Mouse (Mus musculus): Measurements from ENCODE around the gene Serpinb1c. TPM values are rescaled to one million over a fixed set of nuclear protein-coding genes. Genes with fewer than 3 reads are reported as not detected.
"Not testable (repeated sequence)": the region's sequence is repeated elsewhere in the genome, so short reads cannot be mapped to it uniquely, and the experiment has no call there.

The Serpinb1c gene
- total and polyA plus RNA-seq, 2 experiments from 2014 or later = 0.82 TPM; not detected in 1

DNA sequence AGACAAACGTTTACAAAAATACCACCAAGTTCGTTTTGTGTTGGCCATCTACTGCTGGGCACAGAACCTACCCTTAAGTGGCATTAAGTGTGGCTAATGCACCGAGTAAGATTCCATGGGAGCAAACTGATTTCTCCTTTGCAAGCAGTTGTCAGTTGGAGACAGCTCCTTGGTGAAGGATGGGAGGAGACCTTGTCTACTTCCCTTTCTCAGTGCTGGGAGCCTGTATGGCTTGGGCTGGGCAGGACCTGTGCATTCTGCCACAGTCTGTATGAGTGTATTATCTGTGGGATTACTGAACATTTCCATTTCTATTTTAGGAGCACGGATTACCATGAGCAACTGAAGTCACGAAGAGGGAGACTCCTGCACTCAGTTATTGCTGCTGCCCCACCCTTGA is 29.2 kb downstream of the Serpinb1c start:
- Histone ChIP-seq H3K27me3 (ENCODE audit: insufficient read depth, low read length) (no peaks in the 10 kb centered on the region), H3K4me1 (ENCODE audit: insufficient read depth, low read length) (no peaks in the 10 kb centered on the region), H3K36me3 (ENCODE audit: insufficient read depth, low read length) (no peaks in the 10 kb centered on the region), H3K4me3 (ENCODE audit: low read depth, low read length) (no peak overlapping the region), H3K9me3 (ENCODE audit: low read length) (no peaks in the 10 kb centered on the region), H3K9ac (replicated peaks; ENCODE audit: low read length, poor library complexity, severe bottlenecking) (no peak overlapping the region), H3K4me2 (ENCODE audit: low read depth, low read length, poor library complexity, severe bottlenecking) (no peak overlapping the region), H3K27ac (ENCODE audit: low read depth, low read length) (no peak overlapping the region)
- WGBS = 58% methylated on average over 5 of the region's 5 CpGs
- no peak for TF ChIP-seq CTCF (IDR thresholded peaks at IDR 0.05)
- ATAC-seq (ENCODE audit: low FRiP score) (no peak), DNase-seq (ENCODE audit: low spot score) (no peak)

DNA sequence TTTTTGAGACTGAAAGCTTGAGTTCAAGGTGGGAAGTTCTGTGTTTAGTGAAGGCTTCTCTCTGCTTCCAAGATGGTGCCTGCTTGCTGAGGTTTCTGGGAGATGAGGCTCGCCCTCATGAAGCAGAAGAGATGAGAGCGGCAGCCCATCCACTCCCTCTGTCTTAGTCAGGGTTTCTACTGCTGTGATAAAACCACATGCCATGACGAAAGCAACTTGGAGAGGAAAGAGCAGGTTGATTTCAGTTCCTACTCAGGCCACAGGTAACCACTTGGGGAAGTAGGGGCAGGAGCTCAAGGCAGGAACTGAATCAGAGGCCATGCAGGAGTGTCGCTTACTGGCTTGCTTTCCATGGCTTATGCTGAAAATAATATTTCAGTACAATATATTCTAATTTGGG is 29.8 kb downstream of the Serpinb1c start:
- not testable (repeated sequence) for H3K27ac ChIP-seq (ENCODE audit: low read depth, low read length); H3K9me3 ChIP-seq (ENCODE audit: low read length); ATAC-seq (ENCODE audit: low FRiP score); H3K9ac ChIP-seq (replicated peaks; ENCODE audit: low read length, poor library complexity, severe bottlenecking); H3K27me3 ChIP-seq (ENCODE audit: insufficient read depth, low read length); H3K4me3 ChIP-seq (ENCODE audit: low read depth, low read length); H3K4me1 ChIP-seq (ENCODE audit: insufficient read depth, low read length); H3K4me2 ChIP-seq (ENCODE audit: low read depth, low read length, poor library complexity, severe bottlenecking); H3K36me3 ChIP-seq (ENCODE audit: insufficient read depth, low read length); DNase-seq (ENCODE audit: low spot score)
- 91% methylated on average over 4 of the region's 4 CpGs for WGBS

DNA sequence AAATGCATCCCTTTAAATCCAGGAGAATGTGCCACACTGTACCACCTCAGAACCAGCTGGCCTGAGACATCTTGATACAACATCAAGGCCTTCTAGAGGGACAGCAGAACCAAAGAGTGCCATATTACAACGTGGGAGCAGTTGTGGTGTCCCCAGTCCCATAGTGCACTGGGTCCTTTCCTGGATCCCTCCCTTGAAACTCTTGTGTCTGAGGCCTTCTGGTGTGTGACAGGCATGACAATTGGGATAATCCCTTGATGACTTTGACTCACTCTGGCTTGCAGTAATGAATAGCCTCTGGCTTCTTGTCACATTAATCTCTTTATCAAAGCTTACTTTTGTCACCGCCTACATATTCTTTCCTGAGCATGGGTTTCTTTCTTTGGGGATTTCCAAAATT is 31.0 kb downstream of the Serpinb1c start:
- DNase-seq (ENCODE audit: low spot score) (no peak), ATAC-seq (ENCODE audit: low FRiP score) (0 out of 2 replicates have a peak, but pooled peaks have one; percentile 59)
- H3K9me3 ChIP-seq (ENCODE audit: low read length) = no peaks in the 10 kb centered on the region
- 25% methylated on average over 2 of the region's 2 CpGs for WGBS
- no peaks in the 10 kb centered on the region for H3K27me3 ChIP-seq (ENCODE audit: insufficient read depth, low read length)
- no peaks in the 10 kb centered on the region for H3K36me3 ChIP-seq (ENCODE audit: insufficient read depth, low read length)
- no peak for TF ChIP-seq CTCF (IDR thresholded peaks at IDR 0.05)
- no peak overlapping the region for H3K9ac ChIP-seq (replicated peaks; ENCODE audit: low read length, poor library complexity, severe bottlenecking)
- no peak overlapping the region for H3K4me2 ChIP-seq (ENCODE audit: low read depth, low read length, poor library complexity, severe bottlenecking)
- H3K27ac ChIP-seq (ENCODE audit: low read depth, low read length) = no peak overlapping the region
- H3K4me3 ChIP-seq (ENCODE audit: low read depth, low read length) = no peak overlapping the region
- H3K4me1 ChIP-seq (ENCODE audit: insufficient read depth, low read length) = no peaks in the 10 kb centered on the region

DNA sequence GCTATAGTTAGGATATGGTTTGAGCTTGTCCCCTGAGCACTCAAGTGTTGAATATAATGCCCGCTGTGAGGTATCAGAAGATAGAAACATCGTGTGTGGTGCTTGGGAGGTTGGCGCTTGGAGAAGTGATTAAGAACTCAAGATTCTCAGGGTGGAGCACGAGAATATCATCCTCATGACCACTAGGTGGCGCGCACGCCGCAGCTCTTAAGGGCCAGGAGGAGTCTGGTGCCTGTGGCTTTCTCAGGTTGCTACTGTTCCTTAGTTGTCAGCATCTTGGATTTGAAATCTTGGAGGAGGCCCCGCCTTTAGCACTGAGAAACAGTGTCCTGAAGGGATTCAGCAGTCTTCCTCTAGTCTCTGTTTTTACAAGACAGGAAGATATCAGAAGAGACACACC is 31.5 kb downstream of the Serpinb1c start:
- H3K9ac ChIP-seq (replicated peaks; ENCODE audit: low read length, poor library complexity, severe bottlenecking) = no peak overlapping the region
- ATAC-seq (ENCODE audit: low FRiP score) (peak; percentile 85), DNase-seq (ENCODE audit: low spot score) (peak; percentile 85)
- no peak overlapping the region for H3K4me3 ChIP-seq (ENCODE audit: low read depth, low read length)
- no peak overlapping the region for H3K4me2 ChIP-seq (ENCODE audit: low read depth, low read length, poor library complexity, severe bottlenecking)
- no peaks in the 10 kb centered on the region for H3K27me3 ChIP-seq (ENCODE audit: insufficient read depth, low read length)
- no peaks in the 10 kb centered on the region for H3K36me3 ChIP-seq (ENCODE audit: insufficient read depth, low read length)
- no peak overlapping the region for H3K27ac ChIP-seq (ENCODE audit: low read depth, low read length)
- no peaks in the 10 kb centered on the region for H3K9me3 ChIP-seq (ENCODE audit: low read length)
- 5% methylated on average over 9 of the region's 9 CpGs for WGBS
- TF ChIP-seq CTCF (IDR thresholded peaks at IDR 0.05) = peak; percentile 89
- no peaks in the 10 kb centered on the region for H3K4me1 ChIP-seq (ENCODE audit: insufficient read depth, low read length)

DNA sequence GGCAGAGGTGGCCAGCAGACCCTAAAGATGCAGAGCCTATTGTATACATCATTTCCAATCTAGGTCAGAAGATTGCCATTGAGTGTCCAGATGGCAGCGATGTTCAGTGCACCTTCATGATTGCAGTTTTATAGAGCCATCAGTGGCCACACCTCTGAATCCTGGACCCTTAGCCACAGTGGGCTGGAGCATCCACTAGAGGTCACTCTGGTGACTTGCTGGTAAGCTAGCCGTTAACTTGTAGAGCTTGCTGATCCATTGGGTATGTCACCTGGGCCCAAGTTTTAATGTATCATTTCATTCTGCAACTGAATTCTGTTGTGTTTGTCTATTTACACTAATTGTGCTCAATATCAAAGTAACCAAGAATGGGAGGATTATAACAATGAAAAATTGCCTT is 32.4 kb downstream of the Serpinb1c start:
- Histone ChIP-seq H3K4me2 (ENCODE audit: low read depth, low read length, poor library complexity, severe bottlenecking) (no peak overlapping the region), H3K4me3 (ENCODE audit: low read depth, low read length) (no peak overlapping the region), H3K9ac (replicated peaks; ENCODE audit: low read length, poor library complexity, severe bottlenecking) (no peak overlapping the region), H3K27ac (ENCODE audit: low read depth, low read length) (no peak overlapping the region), H3K36me3 (ENCODE audit: insufficient read depth, low read length) (no peaks in the 10 kb centered on the region), H3K9me3 (ENCODE audit: low read length) (no peaks in the 10 kb centered on the region), H3K4me1 (ENCODE audit: insufficient read depth, low read length) (no peaks in the 10 kb centered on the region), H3K27me3 (ENCODE audit: insufficient read depth, low read length) (no peaks in the 10 kb centered on the region)
- ATAC-seq (ENCODE audit: low FRiP score) (no peak), DNase-seq (ENCODE audit: low spot score) (no peak)
- TF ChIP-seq CTCF (IDR thresholded peaks at IDR 0.05) = peak; percentile 36; the same call in 1 of the 2 replicates
- WGBS = 65% methylated on average over 2 of the region's 2 CpGs

DNA sequence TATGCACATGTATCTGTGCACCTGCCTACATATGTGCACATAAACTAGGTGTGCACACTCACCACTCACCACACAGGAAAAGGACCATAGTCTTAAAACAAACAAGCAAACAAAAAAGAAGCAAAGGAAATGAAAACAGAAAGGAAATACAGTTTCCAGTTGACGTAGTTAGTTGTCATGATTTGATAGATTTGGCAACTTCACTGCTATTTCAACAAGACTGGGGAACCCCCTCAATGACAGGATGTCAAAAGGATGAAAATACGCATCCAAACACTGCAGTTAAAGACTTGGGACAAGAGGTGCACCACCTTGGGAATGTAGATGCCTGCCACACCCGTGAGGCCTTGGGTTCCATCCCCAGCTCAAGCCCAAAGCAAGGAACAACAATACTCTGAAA is 33.5 kb downstream of the Serpinb1c start:
- H3K9me3 ChIP-seq (ENCODE audit: low read length); ATAC-seq (ENCODE audit: low FRiP score): not testable (repeated sequence)
- 100% methylated on average over 2 of the region's 3 CpGs for WGBS

More for the DNA sequence above, 33.5 kb downstream of the Serpinb1c start:
- not testable (repeated sequence) for H3K27me3 ChIP-seq (ENCODE audit: insufficient read depth, low read length); H3K9ac ChIP-seq (replicated peaks; ENCODE audit: low read length, poor library complexity, severe bottlenecking); H3K27ac ChIP-seq (ENCODE audit: low read depth, low read length); H3K4me1 ChIP-seq (ENCODE audit: insufficient read depth, low read length); H3K36me3 ChIP-seq (ENCODE audit: insufficient read depth, low read length); H3K4me2 ChIP-seq (ENCODE audit: low read depth, low read length, poor library complexity, severe bottlenecking); DNase-seq (ENCODE audit: low spot score); H3K4me3 ChIP-seq (ENCODE audit: low read depth, low read length)

Measured in midbrain, postnatal 0 days (tissue).